Mouse (Mus musculus): ENCODE results near the gene Masp2. TPM values are rescaled to one million over a fixed set of nuclear protein-coding genes. Genes with fewer than 3 reads are reported as not detected.

Masp2 gene
- total and polyA plus RNA-seq, 3 experiments: 0.11 to 0.85 (median 0.21) TPM

- Histone ChIP-seq H3K27ac (ENCODE audit: insufficient read depth, low read depth) (no peak overlapping the region), H3K36me3 (replicated peaks in 1 of 2; ENCODE audit: control insufficient read depth in 1 of 2, insufficient read depth in 1 of 2, low read length in 1 of 2) (no peaks in the 10 kb centered on the region), H3K4me3 (replicated peaks in 1 of 3; ENCODE audit: low read depth in 2 of 3, low read length in 2 of 3, poor library complexity in 1 of 3) (no peak overlapping the region), H3K4me1 (ENCODE audit: control insufficient read depth in 1 of 2, insufficient read depth in 2 of 2) (no peaks in the 10 kb centered on the region), H3K9ac (ENCODE audit: insufficient read depth, low read depth) (no peak overlapping the region), H3K9me3 (replicated peaks; ENCODE audit: low read length) (no peaks in the 10 kb centered on the region), H3K4me2 (ENCODE audit: insufficient read depth, low read depth, poor library complexity, severe bottlenecking) (no peak overlapping the region), H3K79me2 (replicated peaks; ENCODE audit: control insufficient read depth, extremely low read depth, insufficient read depth, poor library complexity, severe bottlenecking) (no peaks in the 10 kb centered on the region), H3K27me3 (replicated peaks) (peaks cover 72% of the 10 kb centered on the region)
- in situ Hi-C loops (cut with MboI; ENCODE audit: low pct_ligation_motif_present, low pct_unique_long_range_greater_than_20kb, low sequenced_read_pairs): no loop called here
- no peak for TF ChIP-seq UBTF (IDR thresholded peaks at IDR 0.05; ENCODE audit: low read depth, low read length)
- no peak for DNase-seq (ENCODE audit: extremely low read depth)
- dilution Hi-C loops (cut with MboI; ENCODE audit: extremely low pct_ligation_motif_present, extremely low pct_unique_long_range_greater_than_20kb, low sequenced_read_pairs): no loop called here
Measured at GRCm38 (mm10) chr4:148663326-148663725, 61.0 kb downstream of the Masp2 start.

GRCm38 (mm10) chr4:148664021-148664420 is 61.7 kb downstream of the Masp2 start:
- H3K79me2 ChIP-seq (replicated peaks; ENCODE audit: control insufficient read depth, extremely low read depth, insufficient read depth, poor library complexity, severe bottlenecking): no peaks in the 10 kb centered on the region
- no peak overlapping the region for H3K9ac ChIP-seq (ENCODE audit: insufficient read depth, low read depth)
- H3K4me1 ChIP-seq (ENCODE audit: control insufficient read depth in 1 of 2, insufficient read depth in 2 of 2): no peaks in the 10 kb centered on the region
- no peaks in the 10 kb centered on the region for H3K9me3 ChIP-seq (replicated peaks; ENCODE audit: low read length)
- H3K4me3 ChIP-seq (replicated peaks in 1 of 3; ENCODE audit: low read depth in 2 of 3, low read length in 2 of 3, poor library complexity in 1 of 3): no peak overlapping the region
- peaks cover 74% of the 10 kb centered on the region for H3K27me3 ChIP-seq (replicated peaks)
- dilution Hi-C loops (cut with MboI; ENCODE audit: extremely low pct_ligation_motif_present, extremely low pct_unique_long_range_greater_than_20kb, low sequenced_read_pairs) (no loop called here), in situ Hi-C loops (cut with MboI; ENCODE audit: low pct_ligation_motif_present, low pct_unique_long_range_greater_than_20kb, low sequenced_read_pairs) (no loop called here)
- H3K36me3 ChIP-seq (replicated peaks in 1 of 2; ENCODE audit: control insufficient read depth in 1 of 2, insufficient read depth in 1 of 2, low read length in 1 of 2): no peaks in the 10 kb centered on the region
- no peak for DNase-seq (ENCODE audit: extremely low read depth)
- H3K4me2 ChIP-seq (ENCODE audit: insufficient read depth, low read depth, poor library complexity, severe bottlenecking): no peak overlapping the region
- H3K27ac ChIP-seq (ENCODE audit: insufficient read depth, low read depth): no peak overlapping the region
- TF ChIP-seq JUN (IDR thresholded peaks at IDR 0.05; ENCODE audit: insufficient read depth, low read depth, low read length): no peak
- TF ChIP-seq HCFC1 (IDR thresholded peaks at IDR 0.05; ENCODE audit: low read depth, low read length): no peak
- TF ChIP-seq TCF12 (IDR thresholded peaks at IDR 0.05; ENCODE audit: low read depth, low read length): no peak
- TF ChIP-seq SMC3 (IDR thresholded peaks at IDR 0.05; ENCODE audit: low read depth, low read length): no peak
- no peak for TF ChIP-seq TBP (conservative IDR thresholded peaks at IDR 0.05; ENCODE audit: low read depth, low read length)
- no peak for TF ChIP-seq RAD21 (IDR thresholded peaks at IDR 0.05; ENCODE audit: low read depth, low read length)
- no peak for TF ChIP-seq MYC (IDR thresholded peaks at IDR 0.05; ENCODE audit: low read depth, low read length)
- no peak for TF ChIP-seq ZNF384 (IDR thresholded peaks at IDR 0.05; ENCODE audit: low read depth, low read length)
- no peak for TF ChIP-seq ETS1 (conservative IDR thresholded peaks at IDR 0.05; ENCODE audit: low read depth, low read length)
- TF ChIP-seq PAX5 (IDR thresholded peaks at IDR 0.05; ENCODE audit: low read length): no peak
- no peak for TF ChIP-seq CTCF (conservative IDR thresholded peaks at IDR 0.05 in 1 of 2, IDR thresholded peaks at IDR 0.05 in 1 of 2; ENCODE audit: low read depth in 2 of 2, low read length in 2 of 2)
- TF ChIP-seq NRF1 (IDR thresholded peaks at IDR 0.05; ENCODE audit: low read depth, low read length): no peak
- no peak for TF ChIP-seq USF2 (conservative IDR thresholded peaks at IDR 0.05; ENCODE audit: low read depth, low read length)

Other genes starting within 250 kb of the Masp2 start
- gene Ubiad1, start 157.8 kb upstream of the Masp2 start, total RNA-seq (2012; rRNA removed): 20.9 and 24.6 TPM in 2 replicates
- 20.0 and 21.9 TPM in 2 replicates for gene Ubiad1, start 157.8 kb upstream of the Masp2 start, total RNA-seq (2014; rRNA removed)
- gene Ubiad1, start 157.8 kb upstream of the Masp2 start, polyA plus RNA-seq (2012; ENCODE audit: insufficient read length, low read depth): 16.9 and 20.5 TPM in 2 replicates
- 24.3 and 25.5 TPM in 2 replicates for gene Mtor, start 153.9 kb upstream of the Masp2 start, total RNA-seq (2012; rRNA removed)
- gene Mtor, start 153.9 kb upstream of the Masp2 start, total RNA-seq (2014; rRNA removed): 10.5 TPM in 2 replicates
- 23.8 and 28.6 TPM in 2 replicates for gene Mtor, start 153.9 kb upstream of the Masp2 start, polyA plus RNA-seq (2012; ENCODE audit: insufficient read length, low read depth)
- not detected in 2 replicates for gene Angptl7, start 102.1 kb upstream of the Masp2 start, total RNA-seq (2012; rRNA removed)
- gene Angptl7, start 102.1 kb upstream of the Masp2 start, total RNA-seq (2014; rRNA removed): not detected in 2 replicates
- 0.14 TPM in 1 of 2 replicates, not detected in the other for gene Angptl7, start 102.1 kb upstream of the Masp2 start, polyA plus RNA-seq (2012; ENCODE audit: insufficient read length, low read depth)
- 61.8 and 75.4 TPM in 2 replicates for gene Exosc10, start 44.1 kb upstream of the Masp2 start, total RNA-seq (2012; rRNA removed)
- gene Exosc10, start 44.1 kb upstream of the Masp2 start, total RNA-seq (2014; rRNA removed): 36.7 and 40.1 TPM in 2 replicates
- gene Exosc10, start 44.1 kb upstream of the Masp2 start, polyA plus RNA-seq (2012; ENCODE audit: insufficient read length, low read depth): 90.7 and 108 TPM in 2 replicates
- gene Srm, start 11.1 kb upstream of the Masp2 start, total RNA-seq (2012; rRNA removed): 151 and 213 TPM in 2 replicates
- 127 and 136 TPM in 2 replicates for gene Srm, start 11.1 kb upstream of the Masp2 start, total RNA-seq (2014; rRNA removed)
- 521 and 640 TPM in 2 replicates for gene Srm, start 11.1 kb upstream of the Masp2 start, polyA plus RNA-seq (2012; ENCODE audit: insufficient read length, low read depth)
- 176 and 238 TPM in 2 replicates for gene Tardbp, start 24.5 kb downstream of the Masp2 start, total RNA-seq (2012; rRNA removed)
- 341 and 403 TPM in 2 replicates for gene Tardbp, start 24.5 kb downstream of the Masp2 start, total RNA-seq (2014; rRNA removed)
- gene Tardbp, start 24.5 kb downstream of the Masp2 start, polyA plus RNA-seq (2012; ENCODE audit: insufficient read length, low read depth): 617 and 618 TPM in 2 replicates
- not detected in 2 replicates for gene Gm572, start 40.8 kb downstream of the Masp2 start, total RNA-seq (2012; rRNA removed)
- gene Gm572, start 40.8 kb downstream of the Masp2 start, total RNA-seq (2014; rRNA removed): not detected in 2 replicates
- not detected in 2 replicates for gene Gm572, start 40.8 kb downstream of the Masp2 start, polyA plus RNA-seq (2012; ENCODE audit: insufficient read length, low read depth)
- gene Casz1, start 201.9 kb downstream of the Masp2 start, total RNA-seq (2012; rRNA removed): 0.13 and 0.17 TPM in 2 replicates
- gene Casz1, start 201.9 kb downstream of the Masp2 start, total RNA-seq (2014; rRNA removed): 0.12 and 0.23 TPM in 2 replicates
- 0.36 and 0.37 TPM in 2 replicates for gene Casz1, start 201.9 kb downstream of the Masp2 start, polyA plus RNA-seq (2012; ENCODE audit: insufficient read length, low read depth)